Mouse (Mus musculus): ENCODE measurements around the gene Vps13d. TPM values are rescaled to one million over a fixed set of nuclear protein-coding genes. Genes with fewer than 3 reads are reported as not detected.
A peak's percentile ranks its signal among the peaks of the same experiment; 100 is the strongest.

Gene Vps13d
- total and polyA plus RNA-seq, 2 experiments from 2014 or later: 9.0 to 42.6 TPM

- no peak overlapping the region for H3K9ac ChIP-seq (replicated peaks; ENCODE audit: low read depth, low read length)
- no peaks in the 10 kb centered on the region for H3K36me3 ChIP-seq (replicated peaks; ENCODE audit: control insufficient read depth, insufficient read depth, low read length)
- H3K9me3 ChIP-seq (replicated peaks; ENCODE audit: control insufficient read depth, low read length): no peaks in the 10 kb centered on the region
- no peak overlapping the region for H3K4me2 ChIP-seq (ENCODE audit: low read depth, low read length)
- H3K4me1 ChIP-seq (ENCODE audit: control insufficient read depth, insufficient read depth): peaks cover 19% of the 10 kb centered on the region
- DNase-seq (ENCODE audit: low spot score) (no peak), ATAC-seq (ENCODE audit: insufficient read depth, low read depth) (no peak)
- no peaks in the 10 kb centered on the region for H3K27me3 ChIP-seq (ENCODE audit: control insufficient read depth, insufficient read depth, low read length)
- H3K27ac ChIP-seq (ENCODE audit: low read depth): no peak overlapping the region
- TF ChIP-seq EP300 (IDR thresholded peaks at IDR 0.05; ENCODE audit: low read depth) (no peak), CTCF (IDR thresholded peaks at IDR 0.05; ENCODE audit: low read depth) (no peak)
- H3K4me3 ChIP-seq (ENCODE audit: low read depth, low read length): no peak overlapping the region
- WGBS: 25% methylated on average over 1 of the region's 1 CpGs
These were observed 260.3 kb downstream of the Vps13d start for GRCm38 (mm10) chr4:144934501-144934900.

- Histone ChIP-seq H3K4me2 (ENCODE audit: low read depth, low read length) (no peak overlapping the region), H3K9me3 (replicated peaks; ENCODE audit: control insufficient read depth, low read length) (no peaks in the 10 kb centered on the region), H3K27me3 (ENCODE audit: control insufficient read depth, insufficient read depth, low read length) (no peaks in the 10 kb centered on the region), H3K27ac (ENCODE audit: low read depth) (peak overlapping the region; percentile 97), H3K4me3 (ENCODE audit: low read depth, low read length) (no peak overlapping the region), H3K4me1 (ENCODE audit: control insufficient read depth, insufficient read depth) (peaks cover 26% of the 10 kb centered on the region), H3K36me3 (replicated peaks; ENCODE audit: control insufficient read depth, insufficient read depth, low read length) (peaks cover 10% of the 10 kb centered on the region; the same call in 1 of the 2 replicates), H3K9ac (replicated peaks; ENCODE audit: low read depth, low read length) (no peak overlapping the region)
- 74% methylated on average over 7 of the region's 7 CpGs for WGBS
- no peak for TF ChIP-seq EP300 (IDR thresholded peaks at IDR 0.05; ENCODE audit: low read depth)
- no peak for TF ChIP-seq CTCF (IDR thresholded peaks at IDR 0.05; ENCODE audit: low read depth)
- ATAC-seq (ENCODE audit: insufficient read depth, low read depth) (no peak), DNase-seq (ENCODE audit: low spot score) (no peak)
These were observed 263.6 kb downstream of the Vps13d start for GRCm38 (mm10) chr4:144931167-144931566.

GRCm38 (mm10) chr4:144930366-144930765 lies 264.4 kb downstream of the Vps13d start:
- peak; percentile 95 for DNase-seq (ENCODE audit: low spot score)
- Histone ChIP-seq H3K36me3 (replicated peaks; ENCODE audit: control insufficient read depth, insufficient read depth, low read length) (peaks cover 13% of the 10 kb centered on the region; the same call in 1 of the 2 replicates), H3K4me3 (ENCODE audit: low read depth, low read length) (no peak overlapping the region), H3K27me3 (ENCODE audit: control insufficient read depth, insufficient read depth, low read length) (no peaks in the 10 kb centered on the region), H3K9me3 (replicated peaks; ENCODE audit: control insufficient read depth, low read length) (no peaks in the 10 kb centered on the region), H3K27ac (ENCODE audit: low read depth) (peak overlapping the region; percentile 97), H3K4me1 (ENCODE audit: control insufficient read depth, insufficient read depth) (peaks cover 26% of the 10 kb centered on the region), H3K4me2 (ENCODE audit: low read depth, low read length) (0 out of 2 replicates have a peak overlapping the region, but pooled peaks have one; percentile 14), H3K9ac (replicated peaks; ENCODE audit: low read depth, low read length) (peak overlapping the region; percentile 35; the same call in 1 of the 2 replicates)
- TF ChIP-seq CTCF (IDR thresholded peaks at IDR 0.05; ENCODE audit: low read depth) (no peak), EP300 (IDR thresholded peaks at IDR 0.05; ENCODE audit: low read depth) (peak; percentile 55; the same call in 1 of the 2 replicates)
- ATAC-seq (ENCODE audit: insufficient read depth, low read depth): peak; percentile 92
- 8% methylated on average over 10 of the region's 10 CpGs for WGBS

- WGBS: 20% methylated on average over 1 of the region's 1 CpGs
- no peaks in the 10 kb centered on the region for H3K27me3 ChIP-seq (ENCODE audit: control insufficient read depth, insufficient read depth, low read length)
These were observed 265.0 kb downstream of the Vps13d start for GRCm38 (mm10) chr4:144929811-144930221.

GRCm38 (mm10) chr4:144928693-144929436 lies 265.9 kb downstream of the Vps13d start:
- WGBS: 62% methylated on average over 5 of the region's 5 CpGs
- H3K9ac ChIP-seq (replicated peaks; ENCODE audit: low read depth, low read length): no peak overlapping the region
- TF ChIP-seq CTCF (IDR thresholded peaks at IDR 0.05; ENCODE audit: low read depth): no peak
- peaks cover 26% of the 10 kb centered on the region for H3K4me1 ChIP-seq (ENCODE audit: control insufficient read depth, insufficient read depth)
- no peaks in the 10 kb centered on the region for H3K27me3 ChIP-seq (ENCODE audit: control insufficient read depth, insufficient read depth, low read length)
- peak overlapping the region; percentile 97 for H3K27ac ChIP-seq (ENCODE audit: low read depth)
- DNase-seq (ENCODE audit: low spot score) (no peak), ATAC-seq (ENCODE audit: insufficient read depth, low read depth) (no peak)
- H3K4me3 ChIP-seq (ENCODE audit: low read depth, low read length): no peak overlapping the region
- H3K4me2 ChIP-seq (ENCODE audit: low read depth, low read length): no peak overlapping the region
- peaks cover 13% of the 10 kb centered on the region; the same call in 1 of the 2 replicates for H3K36me3 ChIP-seq (replicated peaks; ENCODE audit: control insufficient read depth, insufficient read depth, low read length)
- no peaks in the 10 kb centered on the region for H3K9me3 ChIP-seq (replicated peaks; ENCODE audit: control insufficient read depth, low read length)

More at GRCm38 (mm10) chr4:144929811-144930221, 265.0 kb downstream of the Vps13d start:
- ATAC-seq (ENCODE audit: insufficient read depth, low read depth) (peak; percentile 79), DNase-seq (ENCODE audit: low spot score) (peak; percentile 86)
- H3K9me3 ChIP-seq (replicated peaks; ENCODE audit: control insufficient read depth, low read length): no peaks in the 10 kb centered on the region
- peak overlapping the region; percentile 97 for H3K27ac ChIP-seq (ENCODE audit: low read depth)
- peaks cover 13% of the 10 kb centered on the region; the same call in 1 of the 2 replicates for H3K36me3 ChIP-seq (replicated peaks; ENCODE audit: control insufficient read depth, insufficient read depth, low read length)
- H3K4me2 ChIP-seq (ENCODE audit: low read depth, low read length): no peak overlapping the region
- H3K4me1 ChIP-seq (ENCODE audit: control insufficient read depth, insufficient read depth): peaks cover 26% of the 10 kb centered on the region
- H3K9ac ChIP-seq (replicated peaks; ENCODE audit: low read depth, low read length): peak overlapping the region; percentile 35; the same call in 1 of the 2 replicates
- TF ChIP-seq CTCF (IDR thresholded peaks at IDR 0.05; ENCODE audit: low read depth) (no peak), EP300 (IDR thresholded peaks at IDR 0.05; ENCODE audit: low read depth) (0 out of 2 replicates have a peak, but pooled peaks have one; percentile 37)
- H3K4me3 ChIP-seq (ENCODE audit: low read depth, low read length): no peak overlapping the region

Other genes with a start within 250 kb of the Vps13d start
- gene Tnfrsf1b, start 51.9 kb upstream of the Vps13d start, total RNA-seq (2014; rRNA removed; ENCODE audit: low replicate concordance): 11.1 and 26.5 TPM in 2 replicates
- gene Tnfrsf1b, start 51.9 kb upstream of the Vps13d start, polyA plus RNA-seq (2015; fragmentation: Nextera tagmentation; extraction: Ambion mirVana): 2.0 TPM in 2 replicates
- gene Tnfrsf8, start 120.2 kb upstream of the Vps13d start, total RNA-seq (2014; rRNA removed; ENCODE audit: low replicate concordance): not detected in 2 replicates
- gene Tnfrsf8, start 120.2 kb upstream of the Vps13d start, polyA plus RNA-seq (2015; fragmentation: Nextera tagmentation; extraction: Ambion mirVana): 0.04 and 0.05 TPM in 2 replicates